16 mouse cellular contexts compared by ENCODE assay signal in the genomic region with DNA sequence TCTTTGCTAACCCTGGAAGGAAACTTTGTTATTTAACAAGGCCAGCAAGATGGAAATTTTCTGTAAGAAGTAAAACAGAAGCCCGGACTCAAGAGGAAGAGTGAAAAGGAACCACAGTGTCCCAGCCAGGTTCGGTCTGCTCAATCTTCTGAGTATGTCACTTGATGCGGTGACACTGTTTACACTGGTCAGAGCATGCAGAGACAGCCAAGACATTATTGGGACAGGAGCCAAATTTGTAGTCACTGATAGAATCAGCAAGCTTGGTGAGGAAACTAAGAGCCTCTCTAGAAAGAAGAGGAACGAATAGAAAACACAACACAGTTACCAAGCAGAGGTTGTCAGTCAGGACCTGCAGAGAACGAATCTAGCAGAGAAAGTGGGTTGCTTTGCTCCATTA.
A peak's percentile ranks its signal among the peaks of the same experiment; 100 is the strongest.
DNase-seq lines count a peak whose midpoint lies in the region; ATAC-seq and TF ChIP-seq lines count a peak whose summit lies in the region.
"Had no signal": no experiment of that assay in that cellular context is flagged by ENCODE, and none has a peak within 500 bp of the region (broad histone marks: within the 10 kb centered on the region; RNA-seq: fewer than 3 reads in every experiment).

No protein-coding gene starts in this region.

- no peaks in the 10 kb centered on the region for H3K36me3 ChIP-seq in hindbrain, postnatal 0 days (ENCODE audit: insufficient read depth, low read length)
- H3K36me3 ChIP-seq in hindbrain, embryonic 16.5 days (ENCODE audit: control insufficient read depth, insufficient read depth, low read length) = no peaks in the 10 kb centered on the region
- no peaks in the 10 kb centered on the region for H3K36me3 ChIP-seq in forebrain, embryonic 14.5 days (ENCODE audit: control insufficient read depth, insufficient read depth, low read length)
- H3K36me3 ChIP-seq: forebrain, embryonic 15.5 days; G1E; hindbrain, embryonic 13.5 days; liver, embryonic 15.5 days; midbrain, embryonic 15.5 days had no signal

- 0 out of 2 replicates have a peak, but pooled peaks have one; percentile 56 for ATAC-seq in cerebellum, adult (ENCODE audit: insufficient number of reproducible peaks, low FRiP score, low TSS enrichment)
- ATAC-seq in hindbrain, postnatal 0 days = no peak
- no peak for ATAC-seq in hindbrain, embryonic 16.5 days
- no peak for ATAC-seq in forebrain, embryonic 14.5 days
- ATAC-seq: forebrain, embryonic 15.5 days; midbrain, embryonic 15.5 days had no signal

- H3K4me2 ChIP-seq in hindbrain, postnatal 0 days (ENCODE audit: low read depth, low read length) = no peak overlapping the region
- H3K4me2 ChIP-seq in hindbrain, embryonic 16.5 days (ENCODE audit: low read length) = no peak overlapping the region
- no peak overlapping the region for H3K4me2 ChIP-seq in forebrain, embryonic 14.5 days (ENCODE audit: low read length)
- H3K4me2 ChIP-seq: forebrain, embryonic 15.5 days; hindbrain, embryonic 13.5 days; liver, embryonic 15.5 days; midbrain, embryonic 15.5 days had no signal

- WGBS in hindbrain, postnatal 0 days = 62% methylated on average over 5 of the region's 5 CpGs
- 75% methylated on average over 5 of the region's 5 CpGs for whole genome bisulfite sequencing in hindbrain, embryonic 16.5 days
- WGBS in forebrain, embryonic 14.5 days = 84% methylated on average over 5 of the region's 5 CpGs

- TF ChIP-seq CTCF in hindbrain, postnatal 0 days (IDR thresholded peaks at IDR 0.05; ENCODE audit: low read depth) = no peak

- DNase-seq in cerebellum, postnatal 36 days = no peak
- DNase-seq in hindbrain, postnatal 0 days (ENCODE audit: low spot score) = peak; percentile 41
- peak; percentile 82 for DNase-seq in 416B (ENCODE audit: low read depth)
- peak; percentile 57 for DNase-seq in lung, postnatal 10 days
- DNase-seq in forebrain, embryonic 14.5 days (ENCODE audit: low spot score) = no peak
- DNase-seq in left cerebral cortex, adult 8-10 months (ENCODE audit: low spot score in 2 of 2) = no peak
- DNase-seq: B cell, adult 2 months; layer of hippocampus, adult 9-11 months; left cerebral cortex, postnatal 4 days had no signal

- no peaks in the 10 kb centered on the region for H3K27me3 ChIP-seq in hindbrain, postnatal 0 days (ENCODE audit: insufficient read depth, low read length)
- H3K27me3 ChIP-seq in hindbrain, embryonic 16.5 days (replicated peaks; ENCODE audit: control insufficient read depth, insufficient read depth, low read length) = no peaks in the 10 kb centered on the region
- H3K27me3 ChIP-seq in forebrain, embryonic 14.5 days (replicated peaks; ENCODE audit: control insufficient read depth, insufficient read depth, low read length) = no peaks in the 10 kb centered on the region
- H3K27me3 ChIP-seq: forebrain, embryonic 15.5 days; hindbrain, embryonic 13.5 days; liver, embryonic 15.5 days; midbrain, embryonic 15.5 days had no signal

- H3K4me1 ChIP-seq in hindbrain, postnatal 0 days (ENCODE audit: insufficient read depth, low read length) = no peaks in the 10 kb centered on the region
- H3K4me1 ChIP-seq in hindbrain, embryonic 16.5 days (ENCODE audit: control insufficient read depth, insufficient read depth, low read depth, low read length) = no peaks in the 10 kb centered on the region
- H3K4me1 ChIP-seq in forebrain, embryonic 14.5 days (ENCODE audit: control insufficient read depth, insufficient read depth, low read length) = no peaks in the 10 kb centered on the region
- H3K4me1 ChIP-seq: forebrain, embryonic 15.5 days; liver, embryonic 15.5 days; midbrain, embryonic 15.5 days had no signal

- H3K4me3 ChIP-seq in hindbrain, postnatal 0 days (ENCODE audit: low read length) = no peak overlapping the region
- H3K4me3 ChIP-seq in hindbrain, embryonic 16.5 days (ENCODE audit: low read length) = no peak overlapping the region
- H3K4me3 ChIP-seq in forebrain, embryonic 14.5 days (ENCODE audit: low read depth, low read length) = no peak overlapping the region
- H3K4me3 ChIP-seq: forebrain, embryonic 15.5 days; hindbrain, embryonic 13.5 days; liver, embryonic 15.5 days; midbrain, embryonic 15.5 days had no signal

- H3K27ac ChIP-seq in hindbrain, postnatal 0 days = no peak overlapping the region
- H3K27ac ChIP-seq in hindbrain, embryonic 16.5 days (ENCODE audit: low read depth, low read length) = no peak overlapping the region
- no peak overlapping the region for H3K27ac ChIP-seq in forebrain, embryonic 14.5 days (ENCODE audit: low read depth, low read length)
- H3K27ac ChIP-seq: forebrain, embryonic 15.5 days; hindbrain, embryonic 13.5 days; liver, embryonic 15.5 days; midbrain, embryonic 15.5 days had no signal

- H3K9ac ChIP-seq in hindbrain, postnatal 0 days (replicated peaks; ENCODE audit: low read length) = no peak overlapping the region
- no peak overlapping the region for H3K9ac ChIP-seq in hindbrain, embryonic 16.5 days (ENCODE audit: low read depth, low read length)
- no peak overlapping the region for H3K9ac ChIP-seq in forebrain, embryonic 14.5 days (ENCODE audit: low read length)
- H3K9ac ChIP-seq: forebrain, embryonic 15.5 days; hindbrain, embryonic 13.5 days; liver, embryonic 15.5 days; midbrain, embryonic 15.5 days had no signal

- no peaks in the 10 kb centered on the region for H3K9me3 ChIP-seq in hindbrain, postnatal 0 days (ENCODE audit: low read length)
- no peaks in the 10 kb centered on the region for H3K9me3 ChIP-seq in hindbrain, embryonic 16.5 days (ENCODE audit: control insufficient read depth, low read length)
- H3K9me3 ChIP-seq in forebrain, embryonic 14.5 days (replicated peaks; ENCODE audit: control insufficient read depth, low read length) = no peaks in the 10 kb centered on the region
- H3K9me3 ChIP-seq: forebrain, embryonic 15.5 days; G1E; hindbrain, embryonic 13.5 days; liver, embryonic 15.5 days; midbrain, embryonic 15.5 days had no signal

Comparison
In these comparisons a context has a peak if more than half of its experiments do, and no peak if none do; other contexts are left out.
1. DNase-seq: peak in hindbrain, postnatal 0 days (single experiment), 416B (single experiment) and lung, postnatal 10 days (single experiment); none in cerebellum, postnatal 36 days (0 of 2), forebrain, embryonic 14.5 days (single experiment) and left cerebral cortex, adult 8-10 months (0 of 2).